Mouse (Mus musculus) stomach, embryonic 14.5 days (tissue): ENCODE measurements around the gene Tbc1d20. TPM values are rescaled to one million over a fixed set of nuclear protein-coding genes. Genes with fewer than 3 reads are reported as not detected.

Experiments
- ATAC-seq: fragments of 200-750 bp; cut with Nextera tagmentation; 2 replicates; pipeline ENCODE4 v1.8.0; 2017; ENCODE audit warnings: low read depth, moderate TSS enrichment; ENCODE audit not compliant: insufficient number of reproducible peaks, insufficient read depth, low FRiP score
- H3K27ac ChIP-seq: fragments of 300-500 bp; sonication (generic); 2 replicates; pipeline ENCODE4 v1.5.1; 2014; ENCODE audit warnings: mild to moderate bottlenecking, low read length, moderate library complexity, mixed read lengths
- H3K27me3 ChIP-seq: fragments of 300-500 bp; sonication (generic); 2 replicates; pipeline ENCODE4 v1.6.1; 2014; ENCODE audit warnings: low read length, control low read depth, mixed read lengths; ENCODE audit not compliant: control insufficient read depth, insufficient read depth
- H3K36me3 ChIP-seq: fragments of 300-500 bp; sonication (generic); 2 replicates; pipeline ENCODE4 v1.6.1; 2014; ENCODE audit warnings: mild to moderate bottlenecking, control low read depth, low read length, moderate library complexity, mixed read lengths; ENCODE audit not compliant: control insufficient read depth, insufficient read depth
- H3K4me1 ChIP-seq: fragments of 300-500 bp; sonication (generic); 2 replicates; pipeline ENCODE4 v1.6.1; 2014; ENCODE audit warnings: low read length, control low read depth, mixed read lengths; ENCODE audit not compliant: control insufficient read depth, insufficient read depth
- H3K4me2 ChIP-seq: fragments of 300-500 bp; sonication (generic); replicated peaks from 2 replicates; pipeline ENCODE4 v1.6.1; 2014; ENCODE audit warnings: low read depth, low read length, control low read depth
- H3K4me3 ChIP-seq: fragments of 300-500 bp; sonication (generic); 2 replicates; pipeline ENCODE4 v1.5.1; 2014; ENCODE audit warnings: low read depth, low read length, control low read depth
- H3K9ac ChIP-seq: fragments of 300-500 bp; sonication (generic); replicated peaks from 2 replicates; pipeline ENCODE4 v1.6.1; 2014; ENCODE audit warnings: low read depth, mild to moderate bottlenecking, control low read depth, low read length, moderate library complexity, mixed read lengths
- H3K9me3 ChIP-seq: fragments of 300-500 bp; sonication (generic); 2 replicates; pipeline ENCODE4 v1.6.1; 2016; ENCODE audit warnings: low read depth, low read length, control low read depth; ENCODE audit not compliant: control insufficient read depth
- WGBS: fragments of 180-500 bp; shearing (Covaris S2); extraction: QIAGEN DNeasy Blood & Tissue Kit; methylation state at CpG from one replicate; pipeline ENCODE4 v1.1.7; 2014; 5-methylcytosine and 5-hydroxymethylcytosine counted together
- polyA plus RNA-seq: library from polyadenylated mRNA; unstranded; fragments of >200 nt; fragmentation: Nextera tagmentation; extraction: Ambion mirVana; gene quantifications from 2 replicates; pipeline ENCODE4 v1.2.1, GENCODE M21; 2014

The Tbc1d20 gene
- polyA plus RNA-seq, 1 experiment from 2014 or later = 40.0 TPM

- Histone ChIP-seq H3K9ac (peak within 1 kb of the TSS; percentile 25; the same call in 1 of the 2 replicates), H3K4me2 (peak within 1 kb of the TSS; percentile 96), H3K27ac (no peak within 1 kb of the TSS), H3K4me1 (0 out of 2 replicates have a peak, but pooled peaks cover 3% of the 10 kb centered on the region), H3K4me3 (peak within 1 kb of the TSS; percentile 50), H3K36me3 (no peaks in the 10 kb centered on the region), H3K9me3 (no peaks in the 10 kb centered on the region), H3K27me3 (no peaks in the 10 kb centered on the region)
- under 1% methylated on average over 52 of the region's 52 CpGs for WGBS
- peak; percentile 85 for ATAC-seq
Observed at GRCm38 (mm10) chr2:152343329-152344213, 49.9 kb downstream of the Tbc1d20 start, which contains the start of gene Trib3. Trib3 (minus strand) TSS chr2:152344032.

- Histone ChIP-seq H3K27ac (no peak overlapping the region), H3K4me2 (peak overlapping the region; percentile 96), H3K4me1 (0 out of 2 replicates have a peak, but pooled peaks cover 3% of the 10 kb centered on the region), H3K36me3 (no peaks in the 10 kb centered on the region), H3K9me3 (no peaks in the 10 kb centered on the region), H3K27me3 (no peaks in the 10 kb centered on the region), H3K9ac (0 out of 2 replicates have a peak overlapping the region, but pooled peaks have one; percentile 25), H3K4me3 (peak overlapping the region; percentile 50)
- WGBS = 12% methylated on average over 10 of the region's 10 CpGs
- ATAC-seq = no peak
Observed at GRCm38 (mm10) chr2:152344361-152344760, 50.7 kb downstream of the Tbc1d20 start.

DNA sequence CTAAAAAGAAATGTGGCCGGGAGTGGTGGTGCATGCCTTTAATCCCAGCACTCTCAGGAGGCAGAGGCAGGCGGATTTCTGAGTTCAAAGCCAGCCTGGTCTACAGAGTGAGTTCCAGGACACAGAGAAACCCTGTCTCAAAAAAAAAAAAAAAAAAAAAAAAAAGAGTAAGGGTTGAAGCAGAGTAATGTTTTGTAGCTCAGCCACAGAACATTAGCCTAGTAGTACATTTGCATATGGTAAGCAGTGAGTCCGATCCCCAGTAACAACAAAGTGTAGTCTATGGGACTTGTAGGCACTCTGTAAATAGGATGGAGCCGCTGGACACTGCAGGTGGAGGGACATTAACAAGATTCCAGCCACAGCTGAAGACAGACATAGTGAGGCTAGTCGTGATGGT, 51.3 kb downstream of the Tbc1d20 start:
- H3K4me3 ChIP-seq = no peak overlapping the region
- 0 out of 2 replicates have a peak, but pooled peaks cover 3% of the 10 kb centered on the region for H3K4me1 ChIP-seq
- H3K9me3 ChIP-seq = no peaks in the 10 kb centered on the region
- H3K4me2 ChIP-seq = no peak overlapping the region
- no peak overlapping the region for H3K9ac ChIP-seq
- no peak overlapping the region for H3K27ac ChIP-seq
- WGBS = 62% methylated on average over 5 of the region's 5 CpGs
- no peak for ATAC-seq
- no peaks in the 10 kb centered on the region for H3K36me3 ChIP-seq
- no peaks in the 10 kb centered on the region for H3K27me3 ChIP-seq

- no peak overlapping the region for H3K4me2 ChIP-seq
- ATAC-seq = no peak
- 0 out of 2 replicates have a peak, but pooled peaks cover 3% of the 10 kb centered on the region for H3K4me1 ChIP-seq
- H3K9me3 ChIP-seq = no peaks in the 10 kb centered on the region
- H3K9ac ChIP-seq = no peak overlapping the region
- 55% methylated on average over 6 of the region's 6 CpGs for WGBS
- H3K4me3 ChIP-seq = no peak overlapping the region
- H3K27ac ChIP-seq = no peak overlapping the region
- no peaks in the 10 kb centered on the region for H3K36me3 ChIP-seq
- no peaks in the 10 kb centered on the region for H3K27me3 ChIP-seq
Observed at GRCm38 (mm10) chr2:152345393-152345792, 51.8 kb downstream of the Tbc1d20 start.

GRCm38 (mm10) chr2:152346776-152347465, 53.3 kb downstream of the Tbc1d20 start:
- Histone ChIP-seq H3K4me3 (no peak overlapping the region), H3K27me3 (no peaks in the 10 kb centered on the region), H3K9ac (no peak overlapping the region), H3K9me3 (no peaks in the 10 kb centered on the region), H3K4me1 (0 out of 2 replicates have a peak, but pooled peaks cover 3% of the 10 kb centered on the region), H3K4me2 (no peak overlapping the region), H3K27ac (no peak overlapping the region), H3K36me3 (no peaks in the 10 kb centered on the region)
- no peak for ATAC-seq
- WGBS = 44% methylated on average over 9 of the region's 9 CpGs

- Histone ChIP-seq H3K27me3 (no peaks in the 10 kb centered on the region), H3K9ac (no peak overlapping the region), H3K4me1 (0 out of 2 replicates have a peak, but pooled peaks cover 3% of the 10 kb centered on the region), H3K4me2 (no peak overlapping the region), H3K27ac (no peak overlapping the region), H3K4me3 (no peak overlapping the region), H3K9me3 (no peaks in the 10 kb centered on the region), H3K36me3 (no peaks in the 10 kb centered on the region)
- no peak for ATAC-seq
- WGBS = 72% methylated on average over 2 of the region's 2 CpGs
Observed at GRCm38 (mm10) chr2:152347722-152348121, 54.1 kb downstream of the Tbc1d20 start.

DNA sequence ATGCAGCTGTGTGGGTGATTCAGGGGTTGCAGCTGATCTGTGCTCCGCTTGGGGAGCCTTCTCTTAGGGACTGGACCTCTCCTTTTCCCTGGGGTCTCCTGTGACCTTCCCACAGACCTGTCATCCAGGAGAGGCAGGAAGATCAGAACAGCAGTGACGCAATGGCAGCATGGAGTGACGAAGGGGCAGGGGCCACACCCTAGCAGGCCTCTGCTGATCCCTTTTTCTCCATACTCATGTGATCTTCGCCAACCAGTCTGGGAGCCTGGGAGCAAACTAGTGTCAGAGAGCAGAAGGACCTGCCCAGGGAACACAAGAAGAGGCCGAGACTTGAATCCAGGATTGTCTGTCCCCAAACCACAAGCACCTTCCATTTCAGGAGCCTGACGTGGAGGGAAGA, 55.6 kb downstream of the Tbc1d20 start:
- Histone ChIP-seq H3K9me3 (no peaks in the 10 kb centered on the region), H3K9ac (no peak overlapping the region), H3K27me3 (no peaks in the 10 kb centered on the region), H3K36me3 (no peaks in the 10 kb centered on the region), H3K4me1 (0 out of 2 replicates have a peak, but pooled peaks cover 3% of the 10 kb centered on the region), H3K27ac (no peak overlapping the region), H3K4me3 (no peak overlapping the region), H3K4me2 (no peak overlapping the region)
- 74% methylated on average over 6 of the region's 6 CpGs for WGBS
- ATAC-seq = no peak

GRCm38 (mm10) chr2:152349842-152350540, 56.4 kb downstream of the Tbc1d20 start:
- H3K27ac ChIP-seq = no peak overlapping the region
- 86% methylated on average over 8 of the region's 8 CpGs for WGBS

More at GRCm38 (mm10) chr2:152349842-152350540, 56.4 kb downstream of the Tbc1d20 start:
- no peaks in the 10 kb centered on the region for H3K9me3 ChIP-seq
- no peaks in the 10 kb centered on the region for H3K36me3 ChIP-seq
- H3K4me3 ChIP-seq = no peak overlapping the region
- no peaks in the 10 kb centered on the region for H3K27me3 ChIP-seq
- H3K9ac ChIP-seq = no peak overlapping the region
- no peak overlapping the region for H3K4me2 ChIP-seq
- ATAC-seq = peak; percentile 56; the same call in 1 of the 2 replicates
- H3K4me1 ChIP-seq = no peaks in the 10 kb centered on the region
